Mouse (Mus musculus) neural tube, embryonic 12.5 days (tissue): ENCODE results near the gene St3gal2. TPM values are rescaled to one million over a fixed set of nuclear protein-coding genes. Genes with fewer than 3 reads are reported as not detected.
"Not testable (repeated sequence)": the region's sequence is repeated elsewhere in the genome, so short reads cannot be mapped to it uniquely, and the experiment has no call there.

ENCODE experiments used
- ATAC-seq: fragments of 200-750 bp; cut with Nextera tagmentation; 2 replicates; pipeline ENCODE4 v1.8.0; 2017; ENCODE audit warnings: low read depth, mild to moderate bottlenecking, moderate TSS enrichment, moderate library complexity; ENCODE audit not compliant: low FRiP score
- H3K27ac ChIP-seq: fragments of 300-500 bp; sonication (generic); 2 replicates; pipeline ENCODE4 v1.5.1; 2016
- H3K27me3 ChIP-seq: fragments of 300-500 bp; sonication (generic); replicated peaks from 2 replicates; pipeline ENCODE4 v1.6.1; 2016; ENCODE audit warnings: mild to moderate bottlenecking
- H3K36me3 ChIP-seq: fragments of 300-500 bp; sonication (generic); 2 replicates; pipeline ENCODE4 v1.6.1; 2016; ENCODE audit warnings: mild to moderate bottlenecking
- H3K4me1 ChIP-seq: fragments of 300-500 bp; sonication (generic); 2 replicates; pipeline ENCODE4 v1.6.1; 2016
- H3K4me2 ChIP-seq: fragments of 300-500 bp; sonication (generic); replicated peaks from 2 replicates; pipeline ENCODE4 v1.6.1; 2016; ENCODE audit warnings: mild to moderate bottlenecking
- H3K4me3 ChIP-seq: fragments of 300-500 bp; sonication (generic); 2 replicates; pipeline ENCODE4 v1.5.1; 2016
- H3K9ac ChIP-seq: fragments of 300-500 bp; sonication (generic); 2 replicates; pipeline ENCODE4 v1.6.1; 2016; ENCODE audit warnings: mild to moderate bottlenecking
- H3K9me3 ChIP-seq: fragments of 300-500 bp; sonication (generic); 2 replicates; pipeline ENCODE4 v1.6.1; 2016; ENCODE audit warnings: mild to moderate bottlenecking
- WGBS: fragments of 180-500 bp; shearing (Covaris S2); methylation state at CpG from one replicate; pipeline ENCODE4 v1.1.7; 2016; 5-methylcytosine and 5-hydroxymethylcytosine counted together
- polyA plus RNA-seq: library from polyadenylated mRNA; unstranded; fragments of >200 nt; fragmentation: Nextera tagmentation; extraction: Ambion mirVana; gene quantifications from 2 replicates; pipeline ENCODE4 v1.2.1, GENCODE M21; 2016

Gene St3gal2
- polyA plus RNA-seq, 1 experiment from 2014 or later: 37.1 TPM

DNA sequence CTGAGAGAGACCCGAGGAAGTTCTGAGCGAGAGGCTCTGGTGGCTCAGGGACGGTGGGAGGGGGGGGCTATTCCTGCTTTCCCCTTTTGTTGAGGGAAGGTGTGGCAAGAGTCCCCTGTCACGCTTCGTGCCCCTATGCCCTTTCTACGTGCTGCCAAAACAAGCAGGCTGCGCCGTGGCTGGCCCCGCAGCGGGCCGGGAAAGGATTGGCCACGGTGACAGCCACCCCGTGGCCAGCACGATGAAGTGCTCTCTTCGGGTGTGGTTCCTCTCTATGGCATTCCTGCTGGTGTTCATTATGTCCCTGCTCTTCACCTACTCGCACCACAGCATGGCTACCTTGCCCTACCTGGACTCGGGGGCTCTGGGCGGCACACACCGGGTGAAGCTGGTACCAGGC, 37.7 kb downstream of the St3gal2 start:
- ATAC-seq: no peak
- Histone ChIP-seq H3K9me3 (no peaks in the 10 kb centered on the region), H3K27ac (no peak overlapping the region), H3K27me3 (no peaks in the 10 kb centered on the region), H3K9ac (no peak overlapping the region), H3K4me3 (no peak overlapping the region), H3K4me1 (peaks cover 12% of the 10 kb centered on the region; the same call in 1 of the 2 replicates), H3K4me2 (no peak overlapping the region), H3K36me3 (peaks cover 42% of the 10 kb centered on the region)
- WGBS: 92% methylated on average over 19 of the region's 19 CpGs

DNA sequence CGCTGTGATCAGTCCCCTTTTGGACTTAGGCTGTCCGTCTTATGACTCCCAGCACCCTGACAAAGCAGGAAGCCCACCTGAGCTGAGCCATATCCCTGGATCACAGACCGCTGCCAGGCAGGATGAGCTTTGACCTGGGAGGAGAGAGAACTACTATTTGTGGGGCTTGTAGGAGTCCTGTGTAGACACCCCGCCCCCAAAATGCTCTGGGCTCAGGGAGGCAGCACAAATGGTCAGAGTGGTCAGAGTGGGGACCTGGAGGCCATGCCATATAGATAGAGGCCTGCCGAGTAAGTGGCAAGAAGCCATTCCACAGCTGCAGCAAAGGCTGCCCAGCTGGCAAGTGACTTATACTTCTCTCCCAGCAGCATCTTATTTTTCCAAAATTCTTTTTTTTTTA, 38.4 kb downstream of the St3gal2 start:
- 81% methylated on average over 5 of the region's 5 CpGs for WGBS
- Histone ChIP-seq H3K4me2 (no peak overlapping the region), H3K27me3 (no peaks in the 10 kb centered on the region), H3K27ac (no peak overlapping the region), H3K4me1 (peaks cover 12% of the 10 kb centered on the region; the same call in 1 of the 2 replicates), H3K4me3 (no peak overlapping the region), H3K9ac (no peak overlapping the region), H3K36me3 (peaks cover 49% of the 10 kb centered on the region), H3K9me3 (no peaks in the 10 kb centered on the region)
- ATAC-seq: no peak

DNA sequence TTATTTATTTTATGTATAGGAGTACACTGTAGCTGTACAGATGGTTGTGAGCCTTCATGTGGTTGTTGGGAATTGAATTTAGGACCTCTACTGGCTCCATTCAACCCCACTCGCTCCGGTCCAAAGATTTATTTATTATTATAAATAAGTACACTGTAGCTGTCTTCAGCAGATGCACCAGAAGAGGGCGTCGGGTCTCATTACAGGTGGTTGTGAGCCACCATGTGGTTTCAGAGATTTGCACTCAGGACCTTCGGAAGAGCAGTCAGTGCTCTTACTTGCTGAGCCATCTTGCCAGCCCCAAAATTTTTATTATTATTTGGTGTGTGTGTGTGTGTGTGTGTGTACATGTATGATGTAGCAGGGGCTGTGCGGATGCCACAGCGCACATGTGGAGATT, 38.8 kb downstream of the St3gal2 start:
- H3K27ac ChIP-seq, ATAC-seq, H3K9ac ChIP-seq, H3K4me2 ChIP-seq, H3K9me3 ChIP-seq, H3K4me3 ChIP-seq, H3K27me3 ChIP-seq: not testable (repeated sequence)
- Histone ChIP-seq H3K36me3 (peaks cover 50% of the 10 kb centered on the region), H3K4me1 (peaks cover 12% of the 10 kb centered on the region; the same call in 1 of the 2 replicates)
- 95% methylated on average over 7 of the region's 7 CpGs for WGBS

DNA sequence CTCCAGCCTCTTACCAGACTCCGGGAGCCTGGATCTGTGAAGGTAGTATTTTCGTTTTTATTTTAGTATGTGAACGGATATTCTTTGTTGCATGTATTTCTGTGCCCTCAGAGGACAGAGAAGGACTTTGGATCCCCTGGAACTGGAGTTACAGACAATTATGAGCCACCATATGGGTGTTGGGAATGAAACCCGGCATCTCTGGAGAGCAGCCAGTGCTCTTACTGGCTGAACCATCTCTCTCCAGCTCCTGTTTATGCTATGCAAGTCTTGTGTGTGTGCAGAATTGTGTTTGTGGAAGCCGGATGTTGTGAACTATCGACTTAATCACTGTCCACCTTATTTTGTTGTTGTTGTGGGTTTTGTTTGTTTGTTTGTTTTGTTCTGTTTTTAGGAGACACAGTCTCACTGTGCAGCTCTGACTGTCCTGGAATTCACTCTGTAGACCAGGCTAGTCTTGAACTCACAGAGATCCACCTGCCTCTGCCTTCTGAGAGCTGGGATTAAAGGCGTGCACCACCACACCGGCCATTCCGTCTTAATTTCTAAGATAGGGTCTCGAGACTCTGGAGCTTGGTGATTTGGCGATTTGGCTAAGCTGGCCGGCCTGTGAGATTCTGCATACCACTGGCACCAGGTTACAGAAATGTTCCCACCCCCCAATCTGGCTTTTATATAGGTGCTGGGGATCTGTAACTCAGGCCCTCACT, 39.5 kb downstream of the St3gal2 start:
- Histone ChIP-seq H3K4me2 (no peak overlapping the region), H3K36me3 (peaks cover 52% of the 10 kb centered on the region), H3K4me3 (no peak overlapping the region), H3K27me3 (no peaks in the 10 kb centered on the region), H3K27ac (no peak overlapping the region), H3K9me3 (no peaks in the 10 kb centered on the region), H3K4me1 (peaks cover 12% of the 10 kb centered on the region; the same call in 1 of the 2 replicates), H3K9ac (no peak overlapping the region)
- no peak for ATAC-seq
- 95% methylated on average over 12 of the region's 12 CpGs for WGBS

DNA sequence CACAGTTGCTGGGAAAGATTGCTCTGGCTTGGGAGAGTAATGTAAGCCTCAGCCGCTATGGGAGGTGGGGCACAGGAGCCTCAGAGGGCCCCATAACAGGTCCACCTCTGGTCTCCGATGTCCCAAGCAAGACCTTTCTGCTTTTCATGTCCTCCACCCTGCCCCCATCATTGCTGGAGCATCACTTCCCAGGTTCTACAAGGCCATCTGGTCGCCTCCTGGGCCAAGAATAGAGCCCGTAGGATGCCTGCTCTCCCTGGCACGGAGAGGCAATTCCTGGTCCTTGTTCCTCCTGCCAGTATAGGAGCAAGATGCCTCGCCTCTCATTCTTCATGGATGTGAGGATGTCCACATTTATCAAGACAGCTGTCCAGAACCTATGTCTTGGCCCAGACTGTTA, 40.2 kb downstream of the St3gal2 start:
- Histone ChIP-seq H3K4me2 (no peak overlapping the region), H3K4me1 (peaks cover 12% of the 10 kb centered on the region; the same call in 1 of the 2 replicates), H3K9me3 (no peaks in the 10 kb centered on the region), H3K27me3 (no peaks in the 10 kb centered on the region), H3K36me3 (peaks cover 52% of the 10 kb centered on the region), H3K27ac (no peak overlapping the region), H3K9ac (no peak overlapping the region), H3K4me3 (no peak overlapping the region)
- WGBS: 92% methylated on average over 6 of the region's 6 CpGs
- ATAC-seq: no peak

DNA sequence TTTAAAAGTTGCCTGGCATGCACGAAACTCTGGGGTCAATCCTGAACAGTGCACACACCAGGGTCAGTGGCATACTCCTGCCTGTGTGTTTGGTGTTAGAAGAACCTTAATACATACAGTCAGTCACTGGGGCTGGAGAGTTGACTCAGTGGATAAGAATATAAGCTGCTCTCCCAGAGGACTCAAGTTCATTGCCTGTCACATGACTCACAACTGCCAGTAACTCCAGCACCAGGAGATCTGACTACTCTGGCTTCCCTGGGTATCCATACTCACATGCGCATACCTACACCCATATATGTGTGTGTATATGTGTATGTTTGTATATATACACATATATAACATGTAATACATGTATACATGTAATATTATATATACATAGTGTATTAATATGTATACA, 43.3 kb downstream of the St3gal2 start:
- no peaks in the 10 kb centered on the region for H3K4me1 ChIP-seq
- H3K27me3 ChIP-seq: no peaks in the 10 kb centered on the region
- ATAC-seq: no peak
- peaks cover 45% of the 10 kb centered on the region for H3K36me3 ChIP-seq
- 97% methylated on average over 2 of the region's 2 CpGs for WGBS
- H3K9ac ChIP-seq: no peak overlapping the region
- H3K4me3 ChIP-seq: no peak overlapping the region
- no peaks in the 10 kb centered on the region for H3K9me3 ChIP-seq
- no peak overlapping the region for H3K27ac ChIP-seq
- no peak overlapping the region for H3K4me2 ChIP-seq

DNA sequence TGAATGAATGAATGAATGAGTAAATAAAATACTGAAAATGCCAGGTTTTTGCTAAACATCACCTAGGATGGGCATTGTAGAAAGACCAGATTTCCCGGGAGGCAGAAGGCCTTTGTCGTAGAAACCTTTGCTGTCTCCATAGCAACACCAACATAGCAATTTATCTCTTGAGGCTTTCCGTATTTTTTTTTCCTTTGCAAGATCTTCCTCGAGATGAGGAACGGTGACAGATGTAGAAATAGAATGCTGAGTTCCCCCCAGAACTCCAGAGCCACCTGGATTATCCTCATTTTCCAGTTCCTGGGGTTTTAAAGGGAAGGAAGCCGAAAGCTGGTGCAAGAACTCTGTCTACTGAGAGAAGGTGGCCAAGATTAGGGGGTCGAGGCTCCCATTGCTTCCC, 44.9 kb downstream of the St3gal2 start:
- Histone ChIP-seq H3K9ac (no peak overlapping the region), H3K4me2 (no peak overlapping the region), H3K36me3 (peaks cover 32% of the 10 kb centered on the region), H3K27ac (no peak overlapping the region), H3K9me3 (no peaks in the 10 kb centered on the region), H3K4me3 (no peak overlapping the region), H3K27me3 (no peaks in the 10 kb centered on the region), H3K4me1 (no peaks in the 10 kb centered on the region)
- WGBS: 80% methylated on average over 7 of the region's 7 CpGs
- no peak for ATAC-seq

DNA sequence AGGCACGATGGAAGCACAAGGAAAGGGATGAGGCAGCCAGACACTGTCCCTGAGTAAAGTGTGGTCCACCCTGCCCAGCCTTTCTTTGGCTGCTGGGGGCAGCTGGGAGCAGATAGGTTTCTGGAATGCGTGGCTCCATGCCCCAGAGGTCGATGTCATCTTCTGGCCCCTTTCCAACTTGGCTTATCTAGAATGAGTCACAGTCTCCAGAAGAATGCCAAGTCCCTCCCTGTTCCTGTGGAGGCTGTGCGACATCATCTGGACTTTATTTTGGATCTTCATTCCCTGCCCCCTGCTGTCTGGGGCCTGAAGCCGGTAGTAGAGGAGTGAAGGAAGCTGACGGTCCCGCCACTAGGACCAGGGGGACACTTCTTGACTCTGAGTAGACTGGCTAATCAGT, 45.9 kb downstream of the St3gal2 start:
- Histone ChIP-seq H3K4me2 (no peak overlapping the region), H3K27me3 (no peaks in the 10 kb centered on the region), H3K4me1 (peaks cover 4% of the 10 kb centered on the region; the same call in 1 of the 2 replicates), H3K36me3 (peaks cover 26% of the 10 kb centered on the region), H3K4me3 (no peak overlapping the region), H3K9ac (no peak overlapping the region), H3K9me3 (no peaks in the 10 kb centered on the region), H3K27ac (no peak overlapping the region)
- no peak for ATAC-seq
- 75% methylated on average over 7 of the region's 7 CpGs for WGBS

DNA sequence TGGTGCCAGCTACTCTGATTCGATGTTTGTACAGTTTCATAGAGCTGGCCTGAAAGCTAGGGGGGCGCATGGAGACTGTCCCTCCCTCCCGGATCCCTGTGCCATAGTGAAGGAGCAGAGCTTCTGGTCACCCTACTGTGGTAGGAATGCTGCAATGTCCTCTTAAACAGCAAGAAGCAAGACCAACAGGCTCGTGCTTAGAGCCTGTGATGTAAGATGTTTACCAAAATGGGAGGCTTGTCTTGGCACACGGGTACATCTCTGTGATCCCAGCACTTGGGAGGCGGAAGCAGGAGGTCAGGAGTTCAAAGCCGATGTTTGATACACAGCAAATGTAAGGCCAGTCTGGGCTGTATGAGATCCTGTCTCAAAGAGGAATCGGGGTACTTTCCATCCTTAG, 46.9 kb downstream of the St3gal2 start:
- H3K36me3 ChIP-seq: peaks cover 26% of the 10 kb centered on the region

DNA sequence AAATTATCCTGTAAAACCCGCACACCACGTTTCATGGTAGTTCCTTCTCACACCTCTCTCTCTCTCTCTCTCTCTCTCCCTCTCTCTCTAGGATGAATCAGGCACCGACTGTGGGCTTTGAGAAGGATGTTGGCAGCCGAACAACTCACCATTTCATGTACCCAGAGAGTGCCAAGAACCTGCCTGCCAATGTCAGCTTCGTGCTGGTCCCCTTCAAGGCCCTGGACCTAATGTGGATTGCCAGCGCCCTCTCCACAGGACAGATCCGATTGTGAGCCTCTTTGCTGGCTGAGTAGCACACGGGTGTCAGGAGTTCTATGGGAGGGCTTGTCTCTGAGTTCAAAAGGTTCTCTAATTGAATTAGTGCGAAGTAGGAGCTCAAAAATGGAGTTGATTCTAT, 47.6 kb downstream of the St3gal2 start:
- 86% methylated on average over 9 of the region's 9 CpGs for WGBS
- Histone ChIP-seq H3K9me3 (no peaks in the 10 kb centered on the region), H3K27me3 (no peaks in the 10 kb centered on the region), H3K4me1 (peaks cover 11% of the 10 kb centered on the region), H3K36me3 (peaks cover 19% of the 10 kb centered on the region), H3K4me3 (no peak overlapping the region), H3K9ac (no peak overlapping the region), H3K4me2 (no peak overlapping the region), H3K27ac (no peak overlapping the region)
- no peak for ATAC-seq

More for the DNA sequence above, 46.9 kb downstream of the St3gal2 start:
- H3K9ac ChIP-seq: no peak overlapping the region
- no peaks in the 10 kb centered on the region for H3K27me3 ChIP-seq
- peaks cover 11% of the 10 kb centered on the region for H3K4me1 ChIP-seq
- H3K9me3 ChIP-seq: no peaks in the 10 kb centered on the region
- WGBS: 89% methylated on average over 8 of the region's 8 CpGs
- H3K4me3 ChIP-seq: no peak overlapping the region
- H3K27ac ChIP-seq: no peak overlapping the region
- ATAC-seq: no peak
- no peak overlapping the region for H3K4me2 ChIP-seq

DNA sequence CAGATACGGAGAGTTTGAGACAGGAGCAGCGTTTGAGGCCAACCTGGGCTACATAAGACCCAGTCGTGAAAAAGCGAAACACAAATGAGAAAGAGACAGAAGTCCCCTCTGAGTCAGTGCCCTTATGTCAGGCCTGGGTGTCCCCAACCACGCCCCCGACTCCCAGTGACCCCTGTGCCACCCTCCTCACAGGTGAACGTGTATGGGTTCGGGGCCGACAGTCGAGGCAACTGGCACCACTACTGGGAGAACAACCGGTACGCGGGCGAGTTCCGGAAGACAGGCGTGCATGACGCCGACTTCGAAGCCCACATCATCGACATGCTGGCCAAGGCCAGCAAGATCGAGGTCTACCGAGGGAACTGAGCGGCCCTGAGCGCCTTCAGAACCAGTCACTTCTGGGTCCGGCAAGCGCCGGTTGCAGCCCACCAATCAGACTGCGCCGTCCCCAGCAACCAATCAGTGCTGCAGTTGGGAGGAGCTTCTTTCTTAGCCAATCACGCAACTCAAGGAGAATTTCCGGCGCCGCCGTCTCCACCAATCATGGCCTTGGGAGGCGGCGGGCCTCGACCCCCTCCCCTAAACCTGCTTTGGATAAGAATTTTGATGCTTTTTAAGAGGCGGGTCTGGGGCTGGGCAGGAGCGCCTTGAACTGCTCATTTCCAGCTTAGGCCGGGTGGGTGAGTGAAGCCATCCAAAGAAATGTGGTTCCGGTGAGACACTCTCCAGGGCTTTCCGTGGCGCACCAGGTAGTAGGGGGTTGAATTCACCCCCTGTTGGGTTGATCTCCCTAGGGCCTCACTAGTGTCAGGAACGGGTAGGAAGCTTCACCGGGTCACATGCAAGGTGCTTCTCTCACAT, 50.4 kb downstream of the St3gal2 start:
- Histone ChIP-seq H3K27me3 (no peaks in the 10 kb centered on the region), H3K36me3 (peaks cover 24% of the 10 kb centered on the region), H3K27ac (no peak overlapping the region), H3K4me1 (peaks cover 11% of the 10 kb centered on the region), H3K9me3 (no peaks in the 10 kb centered on the region), H3K4me2 (peak overlapping the region; percentile 82), H3K4me3 (peak overlapping the region; percentile 51), H3K9ac (peak overlapping the region; percentile 65)
- WGBS: 7% methylated on average over 45 of the region's 45 CpGs
- ATAC-seq: peak; percentile 96

DNA sequence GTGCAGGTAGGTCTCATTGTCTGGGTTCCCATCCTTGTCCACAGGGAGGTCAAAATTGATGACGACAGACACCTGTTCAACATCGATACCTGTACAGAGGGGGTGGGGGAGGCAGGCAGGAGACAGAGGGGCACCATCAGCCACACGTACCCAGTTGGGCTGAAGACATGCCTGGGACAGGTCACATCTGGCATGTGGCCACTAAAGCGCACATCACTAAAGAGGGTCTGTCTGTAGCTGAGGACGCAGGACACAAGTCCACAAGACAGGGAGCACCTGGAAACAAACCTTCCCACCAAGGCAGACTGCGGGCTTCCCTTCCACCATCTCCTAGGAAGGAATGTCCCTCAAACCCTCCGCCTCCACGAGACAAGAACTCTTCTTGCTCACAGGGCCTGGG, 56.8 kb downstream of the St3gal2 start:
- WGBS: 95% methylated on average over 8 of the region's 8 CpGs
- not testable (repeated sequence) for H3K27ac ChIP-seq, H3K4me3 ChIP-seq, H3K4me2 ChIP-seq, ATAC-seq, H3K27me3 ChIP-seq, H3K9ac ChIP-seq, H3K9me3 ChIP-seq, H3K4me1 ChIP-seq
- peaks cover 50% of the 10 kb centered on the region for H3K36me3 ChIP-seq
